Mouse (Mus musculus): ENCODE data around the gene Cacna1f. TPM values are rescaled to one million over a fixed set of nuclear protein-coding genes. Genes with fewer than 3 reads are reported as not detected.

The Cacna1f gene
- polyA plus RNA-seq, 1 experiment from 2014 or later, result not detected

DNA sequence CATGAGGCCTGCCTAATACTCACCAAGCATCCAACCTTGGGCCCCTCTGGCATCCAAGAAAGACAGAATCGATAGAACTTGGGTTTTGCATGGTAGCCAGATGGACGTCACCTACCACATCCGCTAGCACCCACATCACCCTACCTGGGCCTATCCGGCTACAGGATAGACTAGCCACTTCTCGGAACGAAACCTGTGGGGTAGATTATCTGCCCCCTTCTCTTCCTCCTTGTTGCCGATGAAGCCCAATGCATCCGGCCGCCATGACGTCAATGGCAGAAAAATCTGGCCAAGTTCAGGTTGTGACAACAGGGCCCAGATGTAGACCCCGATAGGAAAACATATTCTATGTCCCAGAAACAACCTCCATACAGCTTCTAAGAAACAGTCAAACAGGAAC, 23.0 kb upstream of the Cacna1f start:
- Histone ChIP-seq H3K4me3 (replicated peaks) (no peak overlapping the region), H3K9me3 (no peaks in the 10 kb centered on the region), H3K4me1 (no peaks in the 10 kb centered on the region), H3K4me2 (no peak overlapping the region), H3K27ac (no peak overlapping the region), H3K36me3 (replicated peaks) (no peaks in the 10 kb centered on the region), H3K27me3 (no peaks in the 10 kb centered on the region), H3K9ac (no peak overlapping the region)
- ATAC-seq (ENCODE audit: low FRiP score), result no peak
- WGBS, result 94% methylated on average over 11 of the region's 11 CpGs

GRCm38 (mm10) chrX:7586356-7586755, 20.5 kb upstream of the Cacna1f start:
- 93% methylated on average over 4 of the region's 5 CpGs for WGBS
- no peak for ATAC-seq (ENCODE audit: low FRiP score)

DNA sequence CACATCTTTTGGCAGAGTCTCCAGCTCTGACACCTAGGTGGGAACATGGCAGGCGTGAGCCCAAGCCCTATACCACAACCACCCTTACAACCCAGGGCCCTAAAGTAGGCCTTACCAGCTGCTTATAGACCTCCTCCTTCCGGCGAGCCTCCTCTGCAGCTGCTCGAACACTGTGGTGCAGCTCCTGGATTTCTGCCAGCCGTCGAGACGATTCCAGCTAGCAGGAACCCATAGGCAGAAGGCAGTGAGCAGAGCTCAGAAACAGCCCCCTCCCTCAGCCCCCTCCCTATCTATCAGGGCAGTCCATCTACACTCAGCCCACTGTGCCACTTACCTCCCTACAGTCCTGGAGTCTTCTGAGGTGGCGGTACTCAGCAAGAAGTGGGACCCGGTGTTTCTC, 11.5 kb upstream of the Cacna1f start:
- H3K4me2 ChIP-seq, result no peak overlapping the region
- no peaks in the 10 kb centered on the region for H3K27me3 ChIP-seq
- peaks cover 27% of the 10 kb centered on the region; the same call in 1 of the 2 replicates for H3K36me3 ChIP-seq (replicated peaks)
- H3K9me3 ChIP-seq, result no peaks in the 10 kb centered on the region
- no peak overlapping the region for H3K27ac ChIP-seq
- H3K4me1 ChIP-seq, result no peaks in the 10 kb centered on the region
- no peak overlapping the region for H3K9ac ChIP-seq
- no peak overlapping the region for H3K4me3 ChIP-seq (replicated peaks)
- WGBS, result 93% methylated on average over 9 of the region's 9 CpGs
- no peak for ATAC-seq (ENCODE audit: low FRiP score)

More at GRCm38 (mm10) chrX:7586356-7586755, 20.5 kb upstream of the Cacna1f start:
- H3K36me3 ChIP-seq (replicated peaks), result 0 out of 2 replicates have a peak, but pooled peaks cover 2% of the 10 kb centered on the region
- H3K4me1 ChIP-seq, result no peaks in the 10 kb centered on the region
- H3K4me3 ChIP-seq (replicated peaks), result no peak overlapping the region
- no peak overlapping the region for H3K9ac ChIP-seq
- no peaks in the 10 kb centered on the region for H3K27me3 ChIP-seq
- H3K27ac ChIP-seq, result no peak overlapping the region
- H3K4me2 ChIP-seq, result no peak overlapping the region
- no peaks in the 10 kb centered on the region for H3K9me3 ChIP-seq

DNA sequence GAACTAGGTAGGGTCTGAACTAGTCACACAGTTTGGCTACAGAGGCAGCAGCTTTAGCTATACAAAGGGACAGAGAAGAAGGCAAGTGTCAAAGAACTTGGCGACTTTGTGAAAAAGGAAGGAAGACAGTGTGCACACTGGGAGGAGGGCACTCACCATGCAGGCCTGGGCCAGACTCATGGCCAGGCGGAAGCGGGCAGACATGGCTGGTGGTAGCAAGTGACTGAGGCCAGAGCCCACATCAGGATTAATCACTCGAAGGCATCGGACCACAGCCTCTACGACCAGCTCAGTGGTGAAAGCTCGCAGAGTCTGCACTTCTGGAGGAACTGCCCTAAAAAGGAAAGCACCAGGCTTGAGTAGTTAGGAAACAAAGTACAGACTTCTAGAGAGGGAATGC, 2.9 kb upstream of the Cacna1f start:
- no peak overlapping the region for H3K4me3 ChIP-seq (replicated peaks)
- no peaks in the 10 kb centered on the region for H3K4me1 ChIP-seq
- no peaks in the 10 kb centered on the region for H3K27me3 ChIP-seq
- H3K4me2 ChIP-seq, result peak overlapping the region; percentile 54
- 92% methylated on average over 7 of the region's 7 CpGs for WGBS
- no peaks in the 10 kb centered on the region for H3K9me3 ChIP-seq
- H3K9ac ChIP-seq, result no peak overlapping the region
- H3K27ac ChIP-seq, result no peak overlapping the region
- no peak for ATAC-seq (ENCODE audit: low FRiP score)
- H3K36me3 ChIP-seq (replicated peaks), result 0 out of 2 replicates have a peak, but pooled peaks cover 4% of the 10 kb centered on the region

DNA sequence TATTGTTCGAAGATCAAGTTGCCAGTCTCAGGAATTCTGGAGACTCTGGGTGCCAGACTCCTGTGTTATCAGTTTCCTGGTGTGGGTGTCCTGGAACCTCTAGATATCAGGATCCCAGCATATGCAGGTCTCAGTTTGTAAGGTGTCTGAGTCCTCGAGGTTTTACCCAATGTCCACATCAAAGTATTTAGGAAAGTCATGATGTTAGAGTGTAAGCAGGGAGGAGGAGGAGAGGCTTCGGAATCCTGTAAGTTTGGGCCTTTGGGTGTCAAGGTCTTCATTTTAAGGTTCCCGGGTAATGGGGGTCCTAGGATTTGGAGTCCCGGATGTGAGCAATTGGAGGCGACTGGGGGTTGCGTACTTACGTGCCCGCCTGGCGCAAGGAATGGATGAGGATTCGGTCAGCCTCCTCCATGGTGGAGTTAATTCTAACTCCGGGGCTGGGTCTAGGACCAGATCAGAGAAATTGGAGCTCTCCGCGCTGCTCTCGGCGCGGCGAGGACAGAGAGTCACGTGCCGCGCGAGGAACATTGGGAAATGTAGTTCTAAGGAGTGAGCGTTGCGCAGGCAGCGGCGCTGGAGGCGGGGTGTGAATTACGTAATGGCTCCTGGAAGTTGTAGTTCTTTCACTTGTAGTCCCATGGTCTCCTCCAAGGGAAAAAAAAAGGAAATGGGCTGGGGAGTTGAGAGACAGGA, 1.9 kb upstream of the Cacna1f start, which contains the start of gene Ccdc22:
Gene Ccdc22, minus strand, starts transcription at position 639 of the 696 bp plus-strand sequence.
- Histone ChIP-seq H3K4me2 (peak within 1 kb of the TSS; percentile 54), H3K27me3 (no peaks in the 10 kb centered on the region), H3K9me3 (no peaks in the 10 kb centered on the region), H3K36me3 (replicated peaks) (no peaks in the 10 kb centered on the region), H3K4me3 (replicated peaks) (peak within 1 kb of the TSS; percentile 46), H3K4me1 (peaks cover 1% of the 10 kb centered on the region; the same call in 1 of the 2 replicates), H3K27ac (no peak within 1 kb of the TSS), H3K9ac (peak within 1 kb of the TSS; percentile 61)
- 19% methylated on average over 28 of the region's 28 CpGs for WGBS
- peak; percentile 93 for ATAC-seq (ENCODE audit: low FRiP score)

DNA sequence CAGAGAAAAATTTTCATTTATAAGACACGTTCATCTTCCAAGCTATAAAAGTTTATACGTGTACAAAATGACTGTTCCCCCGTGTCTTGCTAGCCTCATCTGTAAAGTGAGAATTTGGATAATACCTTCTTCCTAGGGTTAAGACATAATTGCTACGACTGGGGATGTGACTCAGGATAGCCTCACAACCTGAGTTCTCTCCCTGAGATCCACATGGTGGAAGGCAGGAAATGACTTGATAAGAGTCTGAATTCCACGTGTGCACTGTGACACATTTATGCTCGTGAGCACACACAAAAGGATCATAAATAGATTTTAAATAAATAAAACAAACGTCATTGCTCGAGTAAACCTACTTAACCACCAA, 1.3 kb upstream of the Cacna1f start:
- peaks cover 3% of the 10 kb centered on the region; the same call in 1 of the 2 replicates for H3K4me1 ChIP-seq
- H3K27ac ChIP-seq, result no peak overlapping the region
- no peak overlapping the region for H3K4me2 ChIP-seq
- H3K36me3 ChIP-seq (replicated peaks), result no peaks in the 10 kb centered on the region
- H3K27me3 ChIP-seq, result no peaks in the 10 kb centered on the region
- WGBS, result 51% methylated on average over 8 of the region's 8 CpGs
- no peaks in the 10 kb centered on the region for H3K9me3 ChIP-seq
- H3K4me3 ChIP-seq (replicated peaks), result no peak overlapping the region
- ATAC-seq (ENCODE audit: low FRiP score), result peak; percentile 37
- no peak overlapping the region for H3K9ac ChIP-seq

DNA sequence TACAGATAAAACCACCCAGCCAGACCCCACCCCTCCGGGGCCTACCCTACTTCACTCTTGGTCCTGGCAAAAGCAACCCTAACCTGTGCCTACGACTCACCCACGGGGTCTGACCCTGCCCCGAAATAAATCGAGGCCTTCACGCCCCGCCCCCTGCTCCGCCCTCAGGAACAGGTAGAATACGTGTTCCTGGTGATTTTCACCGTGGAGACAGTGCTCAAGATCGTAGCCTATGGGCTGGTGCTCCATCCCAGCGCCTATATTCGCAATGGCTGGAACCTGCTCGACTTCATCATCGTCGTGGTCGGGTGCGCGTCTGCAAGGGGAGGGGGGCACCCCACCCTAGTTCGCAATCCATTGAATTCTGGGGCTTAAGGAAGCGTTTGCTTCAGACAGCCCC, 3.2 kb downstream of the Cacna1f start:
- Histone ChIP-seq H3K36me3 (replicated peaks) (no peaks in the 10 kb centered on the region), H3K9ac (peak overlapping the region; percentile 38; the same call in 1 of the 2 replicates), H3K27me3 (no peaks in the 10 kb centered on the region), H3K4me1 (peaks cover 3% of the 10 kb centered on the region; the same call in 1 of the 2 replicates), H3K4me2 (peak overlapping the region; percentile 68), H3K9me3 (no peaks in the 10 kb centered on the region), H3K27ac (no peak overlapping the region), H3K4me3 (replicated peaks) (peak overlapping the region; percentile 40)
- ATAC-seq (ENCODE audit: low FRiP score), result no peak
- 27% methylated on average over 21 of the region's 21 CpGs for WGBS

GRCm38 (mm10) chrX:7610536-7611258, 3.8 kb downstream of the Cacna1f start:
- peaks cover 3% of the 10 kb centered on the region; the same call in 1 of the 2 replicates for H3K4me1 ChIP-seq
- H3K4me3 ChIP-seq (replicated peaks), result peak overlapping the region; percentile 40
- H3K27ac ChIP-seq, result no peak overlapping the region
- H3K36me3 ChIP-seq (replicated peaks), result no peaks in the 10 kb centered on the region
- 24% methylated on average over 26 of the region's 26 CpGs for WGBS
- no peaks in the 10 kb centered on the region for H3K9me3 ChIP-seq
- peak overlapping the region; percentile 38; the same call in 1 of the 2 replicates for H3K9ac ChIP-seq
- ATAC-seq (ENCODE audit: low FRiP score), result peak; percentile 49
- H3K27me3 ChIP-seq, result no peaks in the 10 kb centered on the region
- H3K4me2 ChIP-seq, result peak overlapping the region; percentile 68

GRCm38 (mm10) chrX:7617889-7618551, 11.1 kb downstream of the Cacna1f start:
- ATAC-seq (ENCODE audit: low FRiP score), result no peak
- Histone ChIP-seq H3K27ac (no peak overlapping the region), H3K4me3 (replicated peaks) (no peak overlapping the region), H3K4me1 (no peaks in the 10 kb centered on the region), H3K9me3 (no peaks in the 10 kb centered on the region), H3K27me3 (no peaks in the 10 kb centered on the region), H3K9ac (no peak overlapping the region), H3K36me3 (replicated peaks) (no peaks in the 10 kb centered on the region), H3K4me2 (no peak overlapping the region)
- WGBS, result 85% methylated on average over 12 of the region's 12 CpGs

GRCm38 (mm10) chrX:7632560-7632959, 25.7 kb downstream of the Cacna1f start:
- WGBS, result 83% methylated on average over 6 of the region's 6 CpGs
- ATAC-seq (ENCODE audit: low FRiP score), result no peak
- H3K36me3 ChIP-seq (replicated peaks), result no peaks in the 10 kb centered on the region

GRCm38 (mm10) chrX:7635101-7635500, 28.2 kb downstream of the Cacna1f start:
- no peaks in the 10 kb centered on the region for H3K9me3 ChIP-seq
- no peaks in the 10 kb centered on the region for H3K27me3 ChIP-seq
- ATAC-seq (ENCODE audit: low FRiP score), result no peak
- H3K27ac ChIP-seq, result no peak overlapping the region
- no peak overlapping the region for H3K9ac ChIP-seq
- H3K4me2 ChIP-seq, result no peak overlapping the region
- peaks cover 4% of the 10 kb centered on the region; the same call in 1 of the 2 replicates for H3K4me1 ChIP-seq
- H3K4me3 ChIP-seq (replicated peaks), result no peak overlapping the region
- 77% methylated on average over 3 of the region's 3 CpGs for WGBS
- H3K36me3 ChIP-seq (replicated peaks), result no peaks in the 10 kb centered on the region

More at GRCm38 (mm10) chrX:7632560-7632959, 25.7 kb downstream of the Cacna1f start:
- H3K9ac ChIP-seq, result no peak overlapping the region
- H3K9me3 ChIP-seq, result no peaks in the 10 kb centered on the region
- no peak overlapping the region for H3K27ac ChIP-seq
- no peaks in the 10 kb centered on the region for H3K4me1 ChIP-seq
- no peak overlapping the region for H3K4me3 ChIP-seq (replicated peaks)
- H3K4me2 ChIP-seq, result no peak overlapping the region
- no peaks in the 10 kb centered on the region for H3K27me3 ChIP-seq
